Mouse (Mus musculus) CD4-positive, CD25-positive, alpha-beta regulatory T cell, adult 2 months (primary cell): ENCODE results near the gene Rab43.

Experiments used
- DNase-seq: peaks from one replicate; pipeline ENCODE4 v3.0.0-alpha.2; 2012; ENCODE audit warnings: low read depth, low spot score

Gene Rab43

GRCm38 (mm10) chr6:87750184-87750910 is 61.6 kb downstream of the Rab43 start:
- DNase-seq, result no peak

GRCm38 (mm10) chr6:87748531-87748930 is 63.4 kb downstream of the Rab43 start:
- no peak for DNase-seq

GRCm38 (mm10) chr6:87748078-87748477 is 63.9 kb downstream of the Rab43 start:
- DNase-seq, result no peak

GRCm38 (mm10) chr6:87746849-87747248 is 65.1 kb downstream of the Rab43 start:
- DNase-seq, result no peak

GRCm38 (mm10) chr6:87746059-87746458 is 65.9 kb downstream of the Rab43 start:
- DNase-seq, result no peak

GRCm38 (mm10) chr6:87745301-87745700 is 66.7 kb downstream of the Rab43 start:
- no peak for DNase-seq

- no peak for DNase-seq
Observed at GRCm38 (mm10) chr6:87744632-87745031, 67.3 kb downstream of the Rab43 start.

- DNase-seq, result no peak
Observed at GRCm38 (mm10) chr6:87743281-87743680, 68.7 kb downstream of the Rab43 start.

- DNase-seq, result peak; percentile 63
Observed at GRCm38 (mm10) chr6:87742804-87743203, 69.2 kb downstream of the Rab43 start.

- peak; percentile 53 for DNase-seq
Observed at GRCm38 (mm10) chr6:87741978-87742377, 70.0 kb downstream of the Rab43 start.

GRCm38 (mm10) chr6:87740496-87740895 is 71.5 kb downstream of the Rab43 start:
- no peak for DNase-seq

- DNase-seq, result no peak
Observed at GRCm38 (mm10) chr6:87739898-87740297, 72.1 kb downstream of the Rab43 start.
